Mouse (Mus musculus) olfactory bulb, adult 2 months (tissue): ENCODE data around the gene Gm13124. TPM values are rescaled to one million over a fixed set of nuclear protein-coding genes. Genes with fewer than 3 reads are reported as not detected.
"Not testable (repeated sequence)": the region's sequence is repeated elsewhere in the genome, so short reads cannot be mapped to it uniquely, and the experiment has no call there.

Source experiments
- H3K27ac ChIP-seq: fragments of 200-500 bp; 2 replicates; pipeline ENCODE4 v1.5.1; 2012; ENCODE audit warnings: low read depth, low read length; ENCODE audit not compliant: insufficient read depth
- H3K4me1 ChIP-seq: fragments of 200-500 bp; 2 replicates; pipeline ENCODE4 v1.6.1; 2012; ENCODE audit warnings: low read length; ENCODE audit not compliant: control insufficient read depth, insufficient read depth
- H3K4me3 ChIP-seq: fragments of 200-500 bp; 2 replicates; pipeline ENCODE4 v1.5.1; 2012; ENCODE audit warnings: mild to moderate bottlenecking, low read depth, low read length, moderate library complexity; ENCODE audit not compliant: insufficient read depth
- CTCF ChIP-seq: fragments of 200-500 bp; IDR thresholded peaks from 2 replicates; pipeline ENCODE4 v1.5.1; 2012; ENCODE audit warnings: low read depth, mild to moderate bottlenecking, low read length, moderate library complexity; ENCODE audit not compliant: insufficient read depth
- POLR2A ChIP-seq: fragments of 200-500 bp; IDR thresholded peaks from 2 replicates; pipeline ENCODE4 v1.6.1; 2012; ENCODE audit warnings: mild to moderate bottlenecking, low read depth, low read length, moderate library complexity; ENCODE audit not compliant: insufficient read depth
- WGBS: fragments of 180-500 bp; shearing (Covaris S2); methylation state at CpG from one replicate; pipeline ENCODE4 v1.1.7; 2018; 5-methylcytosine and 5-hydroxymethylcytosine counted together
- polyA plus RNA-seq: library from polyadenylated mRNA; stranded (reverse); fragments of >200 nt; gene quantifications from 2 replicates; pipeline ENCODE4 v1.2.4, GENCODE M21; 2012; ENCODE audit warnings: low replicate concordance; ENCODE audit not compliant: missing spikeins, insufficient read depth, insufficient read length

The Gm13124 gene
- polyA plus RNA-seq: not detected in 2 replicates

GRCm38 (mm10) chr4:144565034-144565433, at the start of gene Gm13124:
Gene Gm13124, minus strand, starts transcription at chr4:144565134.
- TF ChIP-seq POLR2A: no peak
- no peak for TF ChIP-seq CTCF
- H3K4me3 ChIP-seq: no peak within 1 kb of the TSS
- no peak within 1 kb of the TSS for H3K27ac ChIP-seq
- no peaks in the 10 kb centered on the region for H3K4me1 ChIP-seq
- WGBS: 90% methylated on average over 1 of the region's 1 CpGs

- no peak overlapping the region for H3K27ac ChIP-seq
- no peaks in the 10 kb centered on the region for H3K4me1 ChIP-seq
- TF ChIP-seq POLR2A: no peak
- TF ChIP-seq CTCF: no peak
- 71% methylated on average over 1 of the region's 1 CpGs for WGBS
- H3K4me3 ChIP-seq: no peak overlapping the region
These were observed 49.7 kb upstream of the Gm13124 start for GRCm38 (mm10) chr4:144614586-144614985.

- no peaks in the 10 kb centered on the region for H3K4me1 ChIP-seq
- H3K27ac ChIP-seq: no peak within 1 kb of the TSS
- 52% methylated on average over 1 of the region's 1 CpGs for WGBS
- TF ChIP-seq POLR2A: no peak
- no peak for TF ChIP-seq CTCF
- no peak within 1 kb of the TSS for H3K4me3 ChIP-seq
These were observed 48.5 kb upstream of the Gm13124 start, which contains the start of gene Aadacl4 for GRCm38 (mm10) chr4:144613407-144613806. Gene Aadacl4, plus strand, starts transcription at chr4:144613707.

GRCm38 (mm10) chr4:144592790-144593189, 27.9 kb upstream of the Gm13124 start:
- Histone ChIP-seq H3K4me1 (no peaks in the 10 kb centered on the region), H3K27ac (no peak overlapping the region)
- no peak for TF ChIP-seq POLR2A
- no peak for TF ChIP-seq CTCF

GRCm38 (mm10) chr4:144586207-144586606, 21.3 kb upstream of the Gm13124 start:
- H3K4me3 ChIP-seq, H3K4me1 ChIP-seq, H3K27ac ChIP-seq: not testable (repeated sequence)
- WGBS: 87% methylated on average over 14 of the region's 16 CpGs

More at GRCm38 (mm10) chr4:144592790-144593189, 27.9 kb upstream of the Gm13124 start:
- H3K4me3 ChIP-seq: no peak overlapping the region

- Histone ChIP-seq H3K4me3 (no peak overlapping the region), H3K27ac (no peak overlapping the region), H3K4me1 (no peaks in the 10 kb centered on the region)
- TF ChIP-seq CTCF: no peak
- no peak for TF ChIP-seq POLR2A
These were observed 2.8 kb upstream of the Gm13124 start for GRCm38 (mm10) chr4:144567752-144568151.

GRCm38 (mm10) chr4:144561205-144561604, 3.7 kb downstream of the Gm13124 start:
- WGBS: 52% methylated on average over 2 of the region's 2 CpGs
- TF ChIP-seq CTCF: no peak
- no peak for TF ChIP-seq POLR2A
- Histone ChIP-seq H3K4me3 (no peak overlapping the region), H3K4me1 (no peaks in the 10 kb centered on the region), H3K27ac (no peak overlapping the region)

GRCm38 (mm10) chr4:144559792-144560191, 5.1 kb downstream of the Gm13124 start:
- no peak overlapping the region for H3K4me3 ChIP-seq
- no peak overlapping the region for H3K27ac ChIP-seq
- no peak for TF ChIP-seq CTCF
- no peaks in the 10 kb centered on the region for H3K4me1 ChIP-seq

GRCm38 (mm10) chr4:144551156-144551555, 13.8 kb downstream of the Gm13124 start:
- Histone ChIP-seq H3K4me1 (no peaks in the 10 kb centered on the region), H3K4me3 (no peak overlapping the region), H3K27ac (no peak overlapping the region)
- TF ChIP-seq CTCF (no peak), POLR2A (no peak)

GRCm38 (mm10) chr4:144545339-144545738, 19.6 kb downstream of the Gm13124 start:
- not testable (repeated sequence) for H3K4me3 ChIP-seq, H3K4me1 ChIP-seq, H3K27ac ChIP-seq
- 95% methylated on average over 13 of the region's 13 CpGs for WGBS
